8 mouse cellular contexts compared by ENCODE assay signal in the genomic region with DNA sequence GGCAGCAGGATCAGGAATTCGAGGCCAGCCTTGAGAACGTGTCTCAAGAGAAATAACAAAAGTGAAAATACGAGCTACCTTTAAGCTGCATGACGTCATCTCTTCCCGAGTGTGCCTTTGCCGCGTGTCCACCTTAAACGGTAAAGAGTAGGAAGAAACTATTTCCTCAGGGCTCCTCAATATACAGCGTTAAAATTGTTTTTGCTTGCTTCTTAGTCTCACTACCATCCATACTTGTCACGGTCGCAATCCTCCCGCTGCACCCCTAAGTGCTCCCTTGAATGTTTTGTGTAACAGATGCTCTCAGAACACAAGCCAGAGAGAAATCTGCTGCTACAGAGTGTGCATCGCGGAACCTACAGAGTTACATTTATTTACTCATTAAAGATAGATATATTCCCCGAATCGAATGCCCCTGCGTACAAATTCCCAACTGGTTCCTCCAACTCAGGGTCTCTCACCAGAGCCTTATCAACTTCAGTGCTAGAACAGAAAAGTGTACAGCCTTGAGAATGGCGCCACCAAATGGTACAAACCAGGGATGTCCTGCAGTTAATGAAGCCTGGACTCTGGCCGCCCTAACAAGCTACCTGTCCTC. TPM values are rescaled to one million over a fixed set of nuclear protein-coding genes. Genes with fewer than 3 reads are reported as not detected.
DNase-seq lines count a peak whose midpoint lies in the region; ATAC-seq lines count a peak whose summit lies in the region.

No protein-coding gene starts in this region.

- peak overlapping the region; percentile 39; the same call in 1 of the 2 replicates for H3K27ac ChIP-seq in hindbrain, embryonic 14.5 days

- peak; percentile 75 for DNase-seq in R1 (ENCODE audit: low read depth, low spot score)
- peak; percentile 83 to 87 for DNase-seq in cerebellum, postnatal 25 days
- peak; percentile 45 to 51 for DNase-seq in frontal cortex, postnatal 25 days (ENCODE audit: low spot score in 2 of 2)
- DNase-seq in hindbrain, embryonic 14.5 days (ENCODE audit: low spot score): peak; percentile 69
- peak; percentile 28 to 61 for DNase-seq in layer of hippocampus, postnatal 25 days (ENCODE audit: extremely low spot score in 1 of 2, low spot score in 1 of 2)
- DNase-seq in lung, postnatal 14 days: peak; percentile 75
- DNase-seq in ovary, postnatal 36 days (ENCODE audit: low spot score): peak; percentile 54
- DNase-seq in thymus, postnatal 14 days: peak; percentile 73

- H3K27me3 ChIP-seq in hindbrain, embryonic 14.5 days (ENCODE audit: control insufficient read depth, insufficient read depth, low read length): no peaks in the 10 kb centered on the region

- under 1% methylated on average over 19 of the region's 19 CpGs for WGBS in hindbrain, embryonic 14.5 days

- no peaks in the 10 kb centered on the region for H3K4me1 ChIP-seq in hindbrain, embryonic 14.5 days (replicated peaks; ENCODE audit: control insufficient read depth, insufficient read depth, low read length)

- H3K9ac ChIP-seq in hindbrain, embryonic 14.5 days: peak overlapping the region; percentile 39

- H3K36me3 ChIP-seq in hindbrain, embryonic 14.5 days (replicated peaks; ENCODE audit: control insufficient read depth, insufficient read depth): no peaks in the 10 kb centered on the region

- peak overlapping the region; percentile 62 for H3K4me2 ChIP-seq in hindbrain, embryonic 14.5 days (replicated peaks)

- peak; percentile 51 for ATAC-seq in hindbrain, embryonic 14.5 days (ENCODE audit: low FRiP score)

- peak overlapping the region; percentile 88 for H3K4me3 ChIP-seq in hindbrain, embryonic 14.5 days (replicated peaks; ENCODE audit: low read length)

- no peaks in the 10 kb centered on the region for H3K9me3 ChIP-seq in hindbrain, embryonic 14.5 days (ENCODE audit: control insufficient read depth, low read length)

RNA-seq across cellular contexts. Expression of a gene that starts 0.7 kb away (rescaled TPM):
- 21.7 and 22.6 TPM in 2 replicates for polyA plus RNA-seq in hindbrain, embryonic 14.5 days (2014; fragmentation: Nextera tagmentation; extraction: Ambion mirVana)
- 10 to 100 TPM; 50.7 to 57.3 TPM for total RNA-seq in layer of hippocampus, postnatal 25 days (2021)

RNA-seq across cellular contexts. Expression of a gene that starts 19.0 kb away (rescaled TPM):
- 0.82 and 0.88 TPM in 2 replicates for polyA plus RNA-seq in hindbrain, embryonic 14.5 days (2014; fragmentation: Nextera tagmentation; extraction: Ambion mirVana)
- under 1 TPM; 0.17 to 0.56 TPM for total RNA-seq in layer of hippocampus, postnatal 25 days (2021)

Comparison
In these comparisons a context has a peak if more than half of its experiments do, and no peak if none do; other contexts are left out.
1. Peak in every context shown above with its lines: DNase-seq, ATAC-seq, H3K4me3 ChIP-seq and H3K27ac ChIP-seq.